Mouse (Mus musculus): ENCODE measurements around the gene Gm5485. TPM values are rescaled to one million over a fixed set of nuclear protein-coding genes. Genes with fewer than 3 reads are reported as not detected.

The Gm5485 gene
- polyA plus RNA-seq (2015; fragmentation: Nextera tagmentation; extraction: Ambion mirVana), result not detected in 2 replicates

GRCm38 (mm10) chr16:48412246-48412645, at the start of gene Gm5485:
Gene Gm5485 (minus strand): TSS chr16:48412416.
- Histone ChIP-seq H3K4me1 (ENCODE audit: control insufficient read depth, low read depth, low read length) (no peaks in the 10 kb centered on the region), H3K4me2 (ENCODE audit: low read depth, low read length) (no peak within 1 kb of the TSS), H3K27me3 (ENCODE audit: control insufficient read depth, insufficient read depth, low read depth, low read length) (no peaks in the 10 kb centered on the region), H3K9ac (ENCODE audit: low read depth, low read length) (no peak within 1 kb of the TSS), H3K27ac (ENCODE audit: low read length) (no peak within 1 kb of the TSS), H3K36me3 (ENCODE audit: control insufficient read depth, insufficient read depth) (no peaks in the 10 kb centered on the region), H3K9me3 (replicated peaks; ENCODE audit: control insufficient read depth, low read length) (no peaks in the 10 kb centered on the region), H3K4me3 (ENCODE audit: low read depth, low read length) (no peak within 1 kb of the TSS)
- 68% methylated on average over 1 of the region's 1 CpGs for WGBS (ENCODE audit: insufficient replicate concordance)
- no peak for ATAC-seq (ENCODE audit: low read depth)

DNA sequence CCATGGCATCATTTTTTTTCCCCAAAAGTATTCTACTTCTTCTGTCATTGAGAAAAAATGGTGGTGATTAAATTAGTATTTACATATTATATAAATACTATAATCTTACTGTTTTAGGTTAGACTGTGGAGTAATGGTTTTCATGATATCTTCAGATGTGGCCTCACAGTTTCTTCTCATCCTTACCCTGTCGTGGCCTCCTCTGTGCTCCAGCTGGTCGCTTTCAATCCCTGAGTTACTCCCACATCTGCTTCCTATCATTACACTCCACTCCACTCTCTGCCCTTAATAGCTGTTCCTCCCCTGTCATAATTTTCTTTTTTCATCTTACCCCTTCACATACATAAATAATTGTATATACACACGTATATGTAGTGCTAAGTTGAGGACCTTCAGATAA, 41.0 kb upstream of the Gm5485 start:
- Histone ChIP-seq H3K27me3 (ENCODE audit: control insufficient read depth, insufficient read depth, low read depth, low read length) (no peaks in the 10 kb centered on the region), H3K4me2 (ENCODE audit: low read depth, low read length) (no peak overlapping the region), H3K4me3 (ENCODE audit: low read depth, low read length) (no peak overlapping the region), H3K9ac (ENCODE audit: low read depth, low read length) (no peak overlapping the region), H3K9me3 (replicated peaks; ENCODE audit: control insufficient read depth, low read length) (no peaks in the 10 kb centered on the region), H3K4me1 (ENCODE audit: control insufficient read depth, low read depth, low read length) (no peaks in the 10 kb centered on the region), H3K27ac (ENCODE audit: low read length) (no peak overlapping the region), H3K36me3 (ENCODE audit: control insufficient read depth, insufficient read depth) (no peaks in the 10 kb centered on the region)
- 57% methylated on average over 3 of the region's 3 CpGs for WGBS (ENCODE audit: insufficient replicate concordance)
- ATAC-seq (ENCODE audit: low read depth), result no peak

DNA sequence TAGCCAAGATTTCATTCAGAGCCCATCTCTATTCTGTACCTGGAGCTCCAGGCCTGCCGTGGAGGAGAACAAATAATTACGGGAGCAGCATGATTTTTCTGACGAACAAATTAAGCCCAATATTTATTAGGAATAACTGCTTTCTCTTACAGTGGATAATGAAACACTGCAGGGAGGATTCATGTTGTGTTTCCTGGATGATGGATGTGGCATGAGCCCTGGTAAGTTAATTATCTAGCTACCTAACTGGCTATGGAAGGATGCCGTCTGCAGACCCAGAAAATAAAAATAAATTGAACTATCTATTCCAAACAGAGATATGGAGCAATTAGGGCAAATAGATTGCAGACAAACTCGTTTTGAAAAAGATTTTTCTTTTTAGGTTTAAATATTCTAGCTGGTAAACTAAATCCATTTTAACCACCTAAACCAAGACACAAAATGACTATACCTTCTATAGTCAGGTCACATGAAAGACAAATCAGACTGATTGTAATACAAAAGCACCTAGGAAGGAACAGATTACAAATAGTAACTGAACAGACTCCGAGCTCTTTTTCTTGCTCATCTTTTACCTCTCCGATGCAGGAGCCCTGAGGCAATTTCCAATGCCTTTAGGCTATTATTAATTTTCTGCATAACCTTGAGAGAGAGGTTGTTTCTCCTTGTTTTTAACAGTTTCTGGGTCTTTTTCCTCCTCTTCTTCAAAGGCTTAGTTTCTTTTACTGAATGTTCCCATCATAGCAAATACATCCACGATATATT, 34.1 kb upstream of the Gm5485 start:
- WGBS (ENCODE audit: insufficient replicate concordance), result 55% methylated on average over 8 of the region's 8 CpGs
- ATAC-seq (ENCODE audit: low read depth), result no peak
- Histone ChIP-seq H3K4me2 (ENCODE audit: low read depth, low read length) (no peak overlapping the region), H3K9ac (ENCODE audit: low read depth, low read length) (no peak overlapping the region), H3K27me3 (ENCODE audit: control insufficient read depth, insufficient read depth, low read depth, low read length) (no peaks in the 10 kb centered on the region), H3K36me3 (ENCODE audit: control insufficient read depth, insufficient read depth) (no peaks in the 10 kb centered on the region), H3K9me3 (replicated peaks; ENCODE audit: control insufficient read depth, low read length) (no peaks in the 10 kb centered on the region), H3K4me3 (ENCODE audit: low read depth, low read length) (no peak overlapping the region), H3K27ac (ENCODE audit: low read length) (no peak overlapping the region), H3K4me1 (ENCODE audit: control insufficient read depth, low read depth, low read length) (no peaks in the 10 kb centered on the region)

DNA sequence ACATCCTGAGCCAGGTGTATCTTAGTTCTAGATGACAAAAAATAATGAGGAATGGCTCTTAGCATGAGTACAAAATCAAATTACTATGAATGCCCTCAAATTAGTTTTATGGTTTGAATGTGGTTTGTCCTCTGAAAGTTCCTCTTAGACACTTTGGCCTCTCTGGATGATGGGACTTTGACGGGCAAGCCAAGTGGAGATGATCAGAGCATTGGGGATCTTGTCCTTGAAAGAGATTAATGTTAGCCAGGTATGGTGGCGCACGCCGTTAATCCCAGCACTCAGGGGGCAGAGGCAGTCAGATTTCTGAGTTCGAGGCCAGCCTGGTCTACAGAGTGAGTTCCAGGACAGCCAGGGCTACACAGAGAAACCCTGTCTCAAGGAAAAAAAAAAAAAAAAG, 32.4 kb upstream of the Gm5485 start:
- Histone ChIP-seq H3K9ac (ENCODE audit: low read depth, low read length) (no peak overlapping the region), H3K36me3 (ENCODE audit: control insufficient read depth, insufficient read depth) (no peaks in the 10 kb centered on the region), H3K4me2 (ENCODE audit: low read depth, low read length) (no peak overlapping the region), H3K4me3 (ENCODE audit: low read depth, low read length) (no peak overlapping the region), H3K27me3 (ENCODE audit: control insufficient read depth, insufficient read depth, low read depth, low read length) (no peaks in the 10 kb centered on the region), H3K4me1 (ENCODE audit: control insufficient read depth, low read depth, low read length) (no peaks in the 10 kb centered on the region), H3K9me3 (replicated peaks; ENCODE audit: control insufficient read depth, low read length) (no peaks in the 10 kb centered on the region), H3K27ac (ENCODE audit: low read length) (no peak overlapping the region)
- ATAC-seq (ENCODE audit: low read depth), result no peak
- 77% methylated on average over 5 of the region's 5 CpGs for WGBS (ENCODE audit: insufficient replicate concordance)

DNA sequence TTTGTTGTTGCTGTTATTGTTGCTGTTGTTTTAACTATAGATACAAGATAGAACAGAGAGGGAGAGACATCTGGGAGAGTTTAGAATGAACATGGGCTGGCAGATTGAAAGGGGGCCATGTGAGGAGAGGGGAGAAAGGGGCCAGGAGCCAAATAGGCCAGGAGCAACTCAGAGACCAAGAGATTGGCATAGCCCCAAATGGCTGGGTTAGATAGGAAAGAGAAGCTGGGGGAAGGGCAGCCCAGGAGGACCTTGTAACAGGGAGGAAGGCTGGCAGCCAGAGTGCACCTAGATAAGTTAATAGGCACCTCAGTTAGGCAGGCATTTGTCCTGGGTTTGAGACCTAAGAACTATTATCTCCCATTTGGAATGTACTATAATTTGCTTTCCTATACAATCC, 25.3 kb upstream of the Gm5485 start:
- Histone ChIP-seq H3K9ac (ENCODE audit: low read depth, low read length) (no peak overlapping the region), H3K27me3 (ENCODE audit: control insufficient read depth, insufficient read depth, low read depth, low read length) (no peaks in the 10 kb centered on the region), H3K36me3 (ENCODE audit: control insufficient read depth, insufficient read depth) (no peaks in the 10 kb centered on the region), H3K9me3 (replicated peaks; ENCODE audit: control insufficient read depth, low read length) (no peaks in the 10 kb centered on the region), H3K27ac (ENCODE audit: low read length) (no peak overlapping the region), H3K4me2 (ENCODE audit: low read depth, low read length) (no peak overlapping the region), H3K4me1 (ENCODE audit: control insufficient read depth, low read depth, low read length) (no peaks in the 10 kb centered on the region), H3K4me3 (ENCODE audit: low read depth, low read length) (no peak overlapping the region)
- ATAC-seq (ENCODE audit: low read depth), result no peak

DNA sequence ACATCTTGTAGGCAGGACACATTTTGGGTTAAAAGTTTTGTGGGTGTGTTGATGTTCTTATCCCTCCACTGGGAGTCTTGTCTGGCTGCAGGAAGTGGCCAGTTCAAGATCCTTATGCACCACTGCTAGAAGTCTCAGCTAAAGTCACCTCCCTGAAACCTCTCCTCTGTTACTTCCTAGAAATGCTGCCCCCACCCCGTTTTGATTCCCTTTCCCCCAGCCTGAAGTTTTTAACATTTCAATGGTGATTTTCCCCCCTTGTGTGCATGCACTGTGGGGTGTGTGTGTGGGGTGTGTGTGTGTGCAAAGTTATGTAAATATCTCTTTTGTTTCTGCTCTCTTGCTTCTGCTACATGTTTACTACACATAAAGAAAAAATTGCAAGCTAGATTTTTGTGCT, 23.2 kb upstream of the Gm5485 start:
- 8% methylated on average over 1 of the region's 1 CpGs for WGBS (ENCODE audit: insufficient replicate concordance)
- ATAC-seq (ENCODE audit: low read depth), result no peak
- Histone ChIP-seq H3K9ac (ENCODE audit: low read depth, low read length) (no peak overlapping the region), H3K4me2 (ENCODE audit: low read depth, low read length) (no peak overlapping the region), H3K27me3 (ENCODE audit: control insufficient read depth, insufficient read depth, low read depth, low read length) (no peaks in the 10 kb centered on the region), H3K9me3 (replicated peaks; ENCODE audit: control insufficient read depth, low read length) (no peaks in the 10 kb centered on the region), H3K27ac (ENCODE audit: low read length) (no peak overlapping the region), H3K4me1 (ENCODE audit: control insufficient read depth, low read depth, low read length) (no peaks in the 10 kb centered on the region), H3K36me3 (ENCODE audit: control insufficient read depth, insufficient read depth) (no peaks in the 10 kb centered on the region), H3K4me3 (ENCODE audit: low read depth, low read length) (no peak overlapping the region)

GRCm38 (mm10) chr16:48431027-48431426, 18.8 kb upstream of the Gm5485 start, which contains the start of gene Morc1:
Gene Morc1 (plus strand): TSS chr16:48431237.
- Histone ChIP-seq H3K27ac (ENCODE audit: low read length) (no peak within 1 kb of the TSS), H3K9ac (ENCODE audit: low read depth, low read length) (no peak within 1 kb of the TSS), H3K9me3 (replicated peaks; ENCODE audit: control insufficient read depth, low read length) (no peaks in the 10 kb centered on the region), H3K4me3 (ENCODE audit: low read depth, low read length) (no peak within 1 kb of the TSS), H3K36me3 (ENCODE audit: control insufficient read depth, insufficient read depth) (no peaks in the 10 kb centered on the region), H3K4me1 (ENCODE audit: control insufficient read depth, low read depth, low read length) (no peaks in the 10 kb centered on the region), H3K4me2 (ENCODE audit: low read depth, low read length) (no peak within 1 kb of the TSS), H3K27me3 (ENCODE audit: control insufficient read depth, insufficient read depth, low read depth, low read length) (no peaks in the 10 kb centered on the region)
- 84% methylated on average over 15 of the region's 15 CpGs for whole genome bisulfite sequencing (ENCODE audit: insufficient replicate concordance)
- ATAC-seq (ENCODE audit: low read depth), result no peak

DNA sequence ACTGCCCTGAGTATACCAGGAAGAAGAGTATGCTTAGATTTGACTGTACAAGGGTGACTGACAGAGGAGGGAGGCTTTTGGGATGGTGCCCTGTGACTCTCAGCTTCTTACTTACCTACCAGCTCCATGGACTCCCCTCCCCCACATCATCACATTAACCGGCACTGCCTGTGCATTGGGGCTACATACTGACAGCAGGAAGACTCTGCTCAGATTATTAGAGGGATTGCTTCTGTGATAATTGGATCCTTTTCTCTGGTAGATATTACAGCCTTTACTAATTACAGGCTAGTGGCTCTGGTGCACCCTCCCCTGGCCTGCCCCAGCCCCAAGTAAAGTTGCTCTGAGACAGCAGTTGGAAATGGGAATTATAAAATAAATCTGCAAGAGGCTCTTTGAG, 17.2 kb upstream of the Gm5485 start:
- 79% methylated on average over 1 of the region's 1 CpGs for WGBS (ENCODE audit: insufficient replicate concordance)
- H3K27me3 ChIP-seq (ENCODE audit: control insufficient read depth, insufficient read depth, low read depth, low read length), result no peaks in the 10 kb centered on the region

DNA sequence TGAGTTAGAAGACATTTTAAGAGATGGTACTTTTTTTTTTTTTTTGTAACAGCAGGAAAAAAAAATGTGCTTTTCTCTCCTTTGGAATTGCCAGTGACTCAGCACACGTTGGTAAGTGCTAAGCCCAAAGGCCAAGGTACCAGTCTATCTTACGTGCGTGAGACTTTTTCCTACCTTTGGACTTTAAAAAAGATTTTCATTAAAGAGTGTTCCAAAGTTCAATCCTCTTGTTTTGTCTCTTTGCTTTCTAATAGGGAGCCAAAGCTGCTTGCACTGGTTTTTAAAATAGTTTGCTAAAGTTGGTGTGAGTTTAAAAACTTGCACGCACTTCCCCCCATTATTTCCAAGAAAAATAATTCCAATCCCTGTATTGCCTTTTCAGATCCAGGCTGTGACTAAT, 11.9 kb upstream of the Gm5485 start:
- 69% methylated on average over 4 of the region's 4 CpGs for WGBS (ENCODE audit: insufficient replicate concordance)
- ATAC-seq (ENCODE audit: low read depth), result no peak
- no peaks in the 10 kb centered on the region for H3K36me3 ChIP-seq (ENCODE audit: control insufficient read depth, insufficient read depth)

More for the DNA sequence above, 17.2 kb upstream of the Gm5485 start:
- no peaks in the 10 kb centered on the region for H3K36me3 ChIP-seq (ENCODE audit: control insufficient read depth, insufficient read depth)
- ATAC-seq (ENCODE audit: low read depth), result no peak
- no peak overlapping the region for H3K27ac ChIP-seq (ENCODE audit: low read length)
- H3K9me3 ChIP-seq (replicated peaks; ENCODE audit: control insufficient read depth, low read length), result no peaks in the 10 kb centered on the region
- no peaks in the 10 kb centered on the region for H3K4me1 ChIP-seq (ENCODE audit: control insufficient read depth, low read depth, low read length)
- H3K9ac ChIP-seq (ENCODE audit: low read depth, low read length), result no peak overlapping the region
- no peak overlapping the region for H3K4me2 ChIP-seq (ENCODE audit: low read depth, low read length)
- H3K4me3 ChIP-seq (ENCODE audit: low read depth, low read length), result no peak overlapping the region

More for the DNA sequence above, 11.9 kb upstream of the Gm5485 start:
- Histone ChIP-seq H3K4me1 (ENCODE audit: control insufficient read depth, low read depth, low read length) (no peaks in the 10 kb centered on the region), H3K4me3 (ENCODE audit: low read depth, low read length) (no peak overlapping the region), H3K4me2 (ENCODE audit: low read depth, low read length) (no peak overlapping the region), H3K9me3 (replicated peaks; ENCODE audit: control insufficient read depth, low read length) (no peaks in the 10 kb centered on the region), H3K27me3 (ENCODE audit: control insufficient read depth, insufficient read depth, low read depth, low read length) (no peaks in the 10 kb centered on the region), H3K9ac (ENCODE audit: low read depth, low read length) (no peak overlapping the region), H3K27ac (ENCODE audit: low read length) (no peak overlapping the region)
